Mouse (Mus musculus): Measurements from ENCODE around the gene Gm8279. TPM values are rescaled to one million over a fixed set of nuclear protein-coding genes. Genes with fewer than 3 reads are reported as not detected.
"Not testable (repeated sequence)": the region's sequence is repeated elsewhere in the genome, so short reads cannot be mapped to it uniquely, and the experiment has no call there.

Gm8279 gene
- total RNA-seq (2015) (not detected in 2 replicates), total RNA-seq (2017) (not detected in 2 replicates)

GRCm38 (mm10) chr14:5131219-5131618, at the start of gene Gm8279:
Gene Gm8279 (plus strand): TSS chr14:5131519.
- not testable (repeated sequence) for ATAC-seq (replicated peaks; ENCODE audit: poor library complexity)

- not testable (repeated sequence) for ATAC-seq (replicated peaks; ENCODE audit: poor library complexity)
Measured at GRCm38 (mm10) chr14:5164235-5164634, 32.9 kb downstream of the Gm8279 start, which contains the start of gene Gm3317. Gene Gm3317 (plus strand): TSS chr14:5164535.

- ATAC-seq (replicated peaks; ENCODE audit: poor library complexity): not testable (repeated sequence)
Measured at GRCm38 (mm10) chr14:5185493-5185892, 54.2 kb downstream of the Gm8279 start, which contains the start of gene Gm8271. Gene Gm8271 (plus strand): TSS chr14:5185793.

Other genes with a start within 250 kb of the Gm8279 start
- not detected in 2 replicates for gene Gm3278, start 239.1 kb upstream of the Gm8279 start, total RNA-seq (2015)
- not detected in 2 replicates for gene Gm3278, start 239.1 kb upstream of the Gm8279 start, total RNA-seq (2017)
- not detected in 2 replicates for gene Gm8297, start 147.6 kb upstream of the Gm8279 start, total RNA-seq (2015)
- gene Gm8297, start 147.6 kb upstream of the Gm8279 start, total RNA-seq (2017): not detected in 2 replicates
- gene Gm3298, start 115.6 kb upstream of the Gm8279 start, total RNA-seq (2015): not detected in 2 replicates
- not detected in 2 replicates for gene Gm3298, start 115.6 kb upstream of the Gm8279 start, total RNA-seq (2017)
- not detected in 2 replicates for gene 4930555G01Rik, start 80.9 kb upstream of the Gm8279 start, total RNA-seq (2015)
- not detected in 2 replicates for gene 4930555G01Rik, start 80.9 kb upstream of the Gm8279 start, total RNA-seq (2017)
- gene Gm8281, start 60.5 kb upstream of the Gm8279 start, total RNA-seq (2015): 0.25 TPM in 1 of 2 replicates, not detected in the other
- gene Gm8281, start 60.5 kb upstream of the Gm8279 start, total RNA-seq (2017): not detected in 2 replicates
- gene Gm3317, start 33.0 kb downstream of the Gm8279 start, total RNA-seq (2015): not detected in 2 replicates
- not detected in 2 replicates for gene Gm3317, start 33.0 kb downstream of the Gm8279 start, total RNA-seq (2017)
- gene Gm8271, start 54.3 kb downstream of the Gm8279 start, total RNA-seq (2015): not detected in 2 replicates
- not detected in 2 replicates for gene Gm8271, start 54.3 kb downstream of the Gm8279 start, total RNA-seq (2017)
- gene Gm3526, start 129.1 kb downstream of the Gm8279 start, total RNA-seq (2015): not detected in 2 replicates
- not detected in 2 replicates for gene Gm3526, start 129.1 kb downstream of the Gm8279 start, total RNA-seq (2017)
- gene Gm3542, start 203.4 kb downstream of the Gm8279 start, total RNA-seq (2015): not detected in 2 replicates
- not detected in 2 replicates for gene Gm3542, start 203.4 kb downstream of the Gm8279 start, total RNA-seq (2017)

Measured in megakaryocyte progenitor cell, adult 5-6 weeks (primary cell).